Mouse (Mus musculus) lung, embryonic 14.5 days (tissue): ENCODE results near the gene Tspoap1. TPM values are rescaled to one million over a fixed set of nuclear protein-coding genes. Genes with fewer than 3 reads are reported as not detected.

ENCODE experiments used
- ATAC-seq: fragments of 200-750 bp; cut with Nextera tagmentation; 2 replicates; pipeline ENCODE4 v1.8.0; 2017; ENCODE audit warnings: mild to moderate bottlenecking, moderate TSS enrichment, moderate library complexity; ENCODE audit not compliant: insufficient read depth
- DNase-seq: peaks from one replicate; pipeline ENCODE4 v3.0.0-alpha.2; 2015
- H3K27ac ChIP-seq: fragments of 300-500 bp; sonication (generic); 2 replicates; pipeline ENCODE4 v1.5.1; 2014; ENCODE audit warnings: low read depth, mild to moderate bottlenecking, moderate library complexity
- H3K27me3 ChIP-seq: fragments of 300-500 bp; sonication (generic); 2 replicates; pipeline ENCODE4 v1.6.1; 2014; ENCODE audit warnings: low read length, control low read depth; ENCODE audit not compliant: insufficient read depth
- H3K36me3 ChIP-seq: fragments of 300-500 bp; sonication (generic); 2 replicates; pipeline ENCODE4 v1.6.1; 2014; ENCODE audit warnings: control low read depth; ENCODE audit not compliant: insufficient read depth
- H3K4me1 ChIP-seq: fragments of 300-500 bp; sonication (generic); 2 replicates; pipeline ENCODE4 v1.6.1; 2014; ENCODE audit warnings: antibody characterized with exemption, control low read depth; ENCODE audit not compliant: insufficient read depth
- H3K4me2 ChIP-seq: fragments of 300-500 bp; sonication (generic); 2 replicates; pipeline ENCODE4 v1.6.1; 2014; ENCODE audit warnings: mild to moderate bottlenecking
- H3K4me3 ChIP-seq: fragments of 300-500 bp; sonication (generic); 2 replicates; pipeline ENCODE4 v1.5.1; 2014; ENCODE audit warnings: low read depth, low read length
- H3K9ac ChIP-seq: fragments of 300-500 bp; sonication (generic); 2 replicates; pipeline ENCODE4 v1.6.1; 2014
- H3K9me3 ChIP-seq: fragments of 300-500 bp; sonication (generic); 2 replicates; pipeline ENCODE4 v1.6.1; 2016; ENCODE audit warnings: low read depth, low read length, control low read depth
- CTCF ChIP-seq: IDR thresholded peaks from 2 replicates; pipeline ENCODE4 v1.5.1; 2016; ENCODE audit warnings: antibody characterized with exemption, low read depth
- WGBS: fragments of 180-500 bp; shearing (Covaris S2); extraction: QIAGEN DNeasy Blood & Tissue Kit; methylation state at CpG from one replicate; pipeline ENCODE4 v1.1.7; 2014; 5-methylcytosine and 5-hydroxymethylcytosine counted together
- polyA plus RNA-seq: library from polyadenylated mRNA; unstranded; fragments of >200 nt; fragmentation: Nextera tagmentation; extraction: Ambion mirVana; gene quantifications from 2 replicates; pipeline ENCODE4 v1.2.1, GENCODE M21; 2014

The Tspoap1 gene
- polyA plus RNA-seq, 1 experiment from 2014 or later, result 2.5 TPM

DNA sequence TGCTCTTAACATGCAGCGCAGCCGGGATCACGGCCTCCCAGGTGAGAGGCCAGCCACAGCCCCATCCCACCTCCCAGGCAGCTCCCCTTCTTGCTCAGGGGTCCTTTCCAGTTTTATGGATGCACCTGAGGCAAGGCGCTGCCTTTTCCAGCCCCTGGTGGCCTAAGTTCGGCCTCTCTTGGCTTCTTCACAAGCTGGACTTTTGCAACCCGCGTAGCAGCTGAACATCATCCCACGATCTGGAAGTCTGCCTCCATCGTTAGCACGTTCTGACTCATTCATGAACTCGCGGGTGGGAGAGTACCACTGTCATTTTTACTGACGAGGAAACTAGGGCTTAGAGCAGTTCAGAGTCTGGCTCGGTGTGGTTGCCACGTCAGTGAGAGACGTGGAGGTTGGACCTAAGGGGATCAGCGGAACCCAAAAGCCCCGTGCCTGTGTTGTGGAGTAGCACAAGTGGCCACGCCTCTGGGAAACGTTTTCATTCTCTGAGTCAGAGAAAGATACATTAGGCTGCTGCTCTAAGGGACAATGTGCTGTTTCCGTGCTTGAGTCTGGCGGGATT, 41.5 kb downstream of the Tspoap1 start:
- ATAC-seq (no peak), DNase-seq (no peak)
- WGBS, result 82% methylated on average over 22 of the region's 22 CpGs
- no peak overlapping the region for H3K9ac ChIP-seq
- no peak overlapping the region for H3K4me3 ChIP-seq
- H3K36me3 ChIP-seq, result no peaks in the 10 kb centered on the region
- H3K27me3 ChIP-seq, result no peaks in the 10 kb centered on the region
- no peaks in the 10 kb centered on the region for H3K4me1 ChIP-seq
- TF ChIP-seq CTCF, result no peak
- no peak overlapping the region for H3K27ac ChIP-seq
- no peaks in the 10 kb centered on the region for H3K9me3 ChIP-seq
- H3K4me2 ChIP-seq, result no peak overlapping the region

DNA sequence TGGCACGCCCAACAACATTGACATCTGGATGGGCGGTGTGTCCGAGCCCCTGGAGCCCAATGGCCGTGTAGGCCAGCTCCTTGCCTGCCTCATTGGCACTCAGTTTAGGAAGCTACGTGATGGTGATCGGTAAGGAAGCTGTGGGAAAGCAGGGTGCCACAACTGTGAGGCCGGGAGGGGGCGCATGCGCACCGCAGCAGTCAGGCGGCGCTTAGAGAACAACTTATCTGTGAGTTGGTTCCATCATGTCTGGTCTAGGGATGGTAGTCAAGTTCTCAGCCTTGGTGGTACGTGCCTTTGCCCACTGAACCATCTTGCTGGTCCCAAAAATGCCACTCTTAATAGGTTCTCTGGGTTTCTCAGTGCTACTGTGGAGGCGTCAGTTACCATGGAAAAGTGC, 42.3 kb downstream of the Tspoap1 start:
- whole genome bisulfite sequencing, result 42% methylated on average over 14 of the region's 14 CpGs
- peak; percentile 73 for TF ChIP-seq CTCF
- DNase-seq (peak; percentile 61), ATAC-seq (no peak)
- H3K4me3 ChIP-seq, result no peak overlapping the region
- no peak overlapping the region for H3K4me2 ChIP-seq
- H3K36me3 ChIP-seq, result no peaks in the 10 kb centered on the region
- H3K27ac ChIP-seq, result no peak overlapping the region
- H3K9ac ChIP-seq, result no peak overlapping the region
- no peaks in the 10 kb centered on the region for H3K9me3 ChIP-seq
- H3K4me1 ChIP-seq, result no peaks in the 10 kb centered on the region
- no peaks in the 10 kb centered on the region for H3K27me3 ChIP-seq

DNA sequence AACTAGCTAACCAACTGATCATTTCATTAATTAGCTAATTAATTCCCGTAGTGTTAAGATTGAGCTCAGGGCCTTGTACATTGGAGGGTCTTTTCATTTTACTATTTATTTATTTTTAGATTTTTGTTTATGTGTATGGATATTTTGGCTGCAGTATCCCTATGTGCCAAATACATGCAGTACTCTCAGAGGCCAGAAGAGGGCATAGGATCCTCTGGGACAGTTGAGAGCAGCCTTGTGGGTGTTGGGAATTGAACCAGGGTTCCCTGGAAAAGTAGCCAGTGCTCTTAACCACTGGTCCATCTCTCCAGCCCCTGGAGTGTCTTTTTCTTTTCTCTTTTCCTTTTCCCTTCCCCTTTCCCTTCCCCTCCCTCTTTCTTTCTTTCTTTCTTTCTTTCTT, 45.1 kb downstream of the Tspoap1 start:
- ATAC-seq (no peak), DNase-seq (peak; percentile 65)
- H3K4me2 ChIP-seq, result no peak overlapping the region
- no peak overlapping the region for H3K4me3 ChIP-seq
- no peak overlapping the region for H3K9ac ChIP-seq
- no peaks in the 10 kb centered on the region for H3K9me3 ChIP-seq
- 61% methylated on average over 1 of the region's 1 CpGs for WGBS
- H3K36me3 ChIP-seq, result no peaks in the 10 kb centered on the region
- no peak overlapping the region for H3K27ac ChIP-seq
- no peaks in the 10 kb centered on the region for H3K27me3 ChIP-seq
- H3K4me1 ChIP-seq, result no peaks in the 10 kb centered on the region
- TF ChIP-seq CTCF, result peak; percentile 57

DNA sequence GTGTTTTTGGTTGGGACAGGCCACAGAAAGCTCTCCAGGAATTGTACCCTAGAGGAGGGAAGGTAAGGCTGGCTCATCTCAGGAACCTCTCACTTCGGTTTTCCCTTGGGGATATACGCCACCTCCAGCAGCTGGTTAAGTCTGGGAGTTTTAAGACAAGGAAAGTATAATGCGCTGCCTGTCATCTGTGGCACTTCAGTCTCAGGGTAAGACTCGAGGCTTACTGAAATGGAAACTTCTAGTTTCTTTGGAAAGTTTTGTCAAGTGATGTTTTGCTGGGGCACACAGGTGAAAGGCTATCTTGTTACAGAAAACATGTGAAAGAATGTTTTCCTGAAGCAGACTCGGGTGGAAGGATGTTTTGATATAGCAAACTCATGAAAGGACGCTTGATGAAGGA, 47.1 kb downstream of the Tspoap1 start:
- no peaks in the 10 kb centered on the region for H3K36me3 ChIP-seq
- H3K4me3 ChIP-seq, result no peak overlapping the region
- TF ChIP-seq CTCF, result no peak
- no peaks in the 10 kb centered on the region for H3K4me1 ChIP-seq
- no peak for DNase-seq
- no peak for ATAC-seq
- 77% methylated on average over 6 of the region's 6 CpGs for WGBS
- H3K27me3 ChIP-seq, result no peaks in the 10 kb centered on the region
- H3K9ac ChIP-seq, result no peak overlapping the region
- no peak overlapping the region for H3K4me2 ChIP-seq
- H3K27ac ChIP-seq, result no peak overlapping the region
- H3K9me3 ChIP-seq, result no peaks in the 10 kb centered on the region

DNA sequence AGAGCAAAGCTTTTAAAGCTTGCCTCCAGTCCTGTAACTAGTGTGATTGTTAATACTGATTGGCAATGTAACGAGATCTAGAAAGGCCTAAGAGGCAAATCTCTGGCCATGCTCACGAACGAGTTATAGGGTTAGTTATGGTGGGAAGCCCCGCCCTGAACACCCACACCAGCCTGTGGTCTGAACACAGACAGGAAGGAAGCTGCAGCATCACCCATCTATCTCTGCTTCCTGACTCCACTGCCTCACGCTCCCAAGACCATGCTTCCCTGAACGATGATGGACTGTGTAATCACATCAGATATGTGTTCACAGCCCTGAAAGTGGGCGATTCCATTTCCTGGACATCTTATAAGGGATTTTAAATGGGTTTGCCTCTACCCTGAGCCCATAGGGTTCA, 47.9 kb downstream of the Tspoap1 start:
- no peak overlapping the region for H3K9ac ChIP-seq
- H3K36me3 ChIP-seq, result no peaks in the 10 kb centered on the region
- WGBS, result 67% methylated on average over 7 of the region's 7 CpGs
- DNase-seq, result no peak
- ATAC-seq, result no peak
- H3K27me3 ChIP-seq, result no peaks in the 10 kb centered on the region
- no peaks in the 10 kb centered on the region for H3K4me1 ChIP-seq
- no peak overlapping the region for H3K27ac ChIP-seq
- H3K4me2 ChIP-seq, result no peak overlapping the region
- no peak for TF ChIP-seq CTCF
- no peak overlapping the region for H3K4me3 ChIP-seq
- H3K9me3 ChIP-seq, result no peaks in the 10 kb centered on the region

DNA sequence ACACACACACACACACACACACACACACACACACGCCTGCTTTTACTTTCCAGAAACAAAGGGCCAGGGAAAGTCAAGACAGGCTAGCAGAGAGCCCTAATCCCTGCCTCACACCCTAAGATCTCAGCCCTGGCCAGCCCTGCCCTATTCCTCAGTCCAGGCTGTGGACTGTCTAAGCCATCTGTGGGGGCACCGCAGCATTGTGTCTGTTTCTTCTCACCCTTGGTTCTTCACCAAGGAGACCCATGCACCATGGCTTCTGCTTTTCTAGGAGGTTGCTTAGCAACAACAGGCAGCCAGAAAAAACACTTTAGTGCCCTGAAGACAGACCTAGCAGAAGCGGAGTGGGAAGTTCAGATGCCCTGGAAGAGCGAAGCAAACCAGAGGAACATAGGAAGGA, 51.1 kb downstream of the Tspoap1 start:
- 62% methylated on average over 4 of the region's 4 CpGs for WGBS
- H3K9ac ChIP-seq, result no peak overlapping the region
- ATAC-seq (no peak), DNase-seq (no peak)
- H3K4me3 ChIP-seq, result no peak overlapping the region
- H3K36me3 ChIP-seq, result no peaks in the 10 kb centered on the region
- no peak overlapping the region for H3K27ac ChIP-seq
- peaks cover 3% of the 10 kb centered on the region; the same call in 1 of the 2 replicates for H3K27me3 ChIP-seq
- no peaks in the 10 kb centered on the region for H3K9me3 ChIP-seq
- no peak overlapping the region for H3K4me2 ChIP-seq
- no peaks in the 10 kb centered on the region for H3K4me1 ChIP-seq
- no peak for TF ChIP-seq CTCF

DNA sequence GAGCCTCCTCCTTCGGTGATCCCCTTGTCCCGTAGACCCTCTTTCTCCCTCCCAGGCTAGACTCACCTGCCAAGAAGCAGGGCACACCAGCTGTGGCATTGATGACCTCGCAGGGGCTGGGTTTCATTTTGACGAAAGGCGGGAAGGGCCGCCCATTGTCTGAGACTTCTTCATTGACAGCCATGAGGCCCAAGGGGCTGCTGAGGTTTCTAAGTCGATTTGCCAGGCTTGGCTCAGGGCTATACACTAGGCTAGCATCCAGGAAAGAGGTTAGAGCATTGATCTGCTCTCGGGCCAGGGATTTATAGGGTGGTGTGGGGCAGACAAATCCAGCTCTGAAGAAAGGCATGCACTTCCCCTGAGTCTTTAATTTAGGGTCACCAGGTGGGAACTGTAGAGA, 54.5 kb downstream of the Tspoap1 start:
- Histone ChIP-seq H3K4me2 (no peak overlapping the region), H3K4me1 (no peaks in the 10 kb centered on the region), H3K9ac (no peak overlapping the region), H3K9me3 (no peaks in the 10 kb centered on the region), H3K36me3 (no peaks in the 10 kb centered on the region), H3K27me3 (peaks cover 3% of the 10 kb centered on the region; the same call in 1 of the 2 replicates), H3K4me3 (no peak overlapping the region), H3K27ac (no peak overlapping the region)
- no peak for ATAC-seq
- 75% methylated on average over 8 of the region's 8 CpGs for WGBS
- no peak for TF ChIP-seq CTCF
- DNase-seq, result no peak
